Mouse (Mus musculus) hindbrain, postnatal 0 days (tissue): ENCODE measurements around the gene Wwox. TPM values are rescaled to one million over a fixed set of nuclear protein-coding genes. Genes with fewer than 3 reads are reported as not detected.

Experiments used
- ATAC-seq: fragments of 200-750 bp; cut with Nextera tagmentation; 2 replicates; pipeline ENCODE4 v1.8.0; 2017; ENCODE audit warnings: mild to moderate bottlenecking, moderate TSS enrichment, moderate library complexity
- DNase-seq: peaks from one replicate; pipeline ENCODE4 v3.0.0-alpha.2; 2015; ENCODE audit warnings: low spot score
- H3K27ac ChIP-seq: fragments of 300-500 bp; sonication (generic); 2 replicates; pipeline ENCODE4 v1.5.1; 2014; ENCODE audit warnings: mild to moderate bottlenecking
- H3K27me3 ChIP-seq: fragments of 300-500 bp; sonication (generic); 2 replicates; pipeline ENCODE4 v1.6.1; 2014; ENCODE audit warnings: low read length, mixed read lengths; ENCODE audit not compliant: insufficient read depth
- H3K36me3 ChIP-seq: fragments of 300-500 bp; sonication (generic); 2 replicates; pipeline ENCODE4 v1.6.1; 2014; ENCODE audit warnings: low read length, mixed read lengths; ENCODE audit not compliant: insufficient read depth
- H3K4me1 ChIP-seq: fragments of 300-500 bp; sonication (generic); 2 replicates; pipeline ENCODE4 v1.6.1; 2014; ENCODE audit warnings: antibody characterized with exemption, low read length, mixed read lengths; ENCODE audit not compliant: insufficient read depth
- H3K4me2 ChIP-seq: fragments of 300-500 bp; sonication (generic); 2 replicates; pipeline ENCODE4 v1.6.1; 2014; ENCODE audit warnings: low read depth, mild to moderate bottlenecking, low read length, moderate library complexity, mixed read lengths
- H3K4me3 ChIP-seq: fragments of 300-500 bp; sonication (generic); 2 replicates; pipeline ENCODE4 v1.5.1; 2014; ENCODE audit warnings: low read length
- H3K9ac ChIP-seq: fragments of 300-500 bp; sonication (generic); replicated peaks from 2 replicates; pipeline ENCODE4 v1.6.1; 2014; ENCODE audit warnings: mild to moderate bottlenecking, low read length, moderate library complexity, mixed read lengths
- H3K9me3 ChIP-seq: fragments of 300-500 bp; sonication (generic); 2 replicates; pipeline ENCODE4 v1.6.1; 2016; ENCODE audit warnings: low read length, mixed read lengths
- CTCF ChIP-seq: IDR thresholded peaks from 2 replicates; pipeline ENCODE4 v1.5.1; 2016; ENCODE audit warnings: antibody characterized with exemption, control low read depth, low read depth
- WGBS: fragments of 180-500 bp; shearing (Covaris S2); extraction: QIAGEN DNeasy Blood & Tissue Kit; methylation state at CpG from one replicate; pipeline ENCODE4 v1.1.7; 2014; 5-methylcytosine and 5-hydroxymethylcytosine counted together
- polyA plus RNA-seq: library from polyadenylated mRNA; unstranded; fragments of >200 nt; fragmentation: Nextera tagmentation; extraction: Ambion mirVana; gene quantifications from 2 replicates; pipeline ENCODE4 v1.2.1, GENCODE M21; 2015
- total RNA-seq: library from RNA; depleted of rRNA; stranded (reverse); fragments of >200 nt; gene quantifications from 2 replicates; pipeline ENCODE4 v1.2.3, GENCODE M21; 2014

Gene Wwox
- total and polyA plus RNA-seq, 2 experiments from 2014 or later = 17.1 to 19.8 TPM

- Histone ChIP-seq H3K27me3 (no peaks in the 10 kb centered on the region), H3K9me3 (no peaks in the 10 kb centered on the region), H3K4me2 (no peak overlapping the region), H3K4me3 (no peak overlapping the region), H3K27ac (no peak overlapping the region), H3K4me1 (no peaks in the 10 kb centered on the region), H3K9ac (no peak overlapping the region), H3K36me3 (no peaks in the 10 kb centered on the region)
- DNase-seq (no peak), ATAC-seq (no peak)
- WGBS = 100% methylated on average over 2 of the region's 2 CpGs
- no peak for TF ChIP-seq CTCF
Observed at GRCm38 (mm10) chr8:115193767-115194166, 754.3 kb downstream of the Wwox start.

GRCm38 (mm10) chr8:115195334-115195733, 755.9 kb downstream of the Wwox start:
- H3K4me1 ChIP-seq = 0 out of 2 replicates have a peak, but pooled peaks cover 4% of the 10 kb centered on the region
- H3K36me3 ChIP-seq = no peaks in the 10 kb centered on the region
- no peak for TF ChIP-seq CTCF
- WGBS = 89% methylated on average over 10 of the region's 10 CpGs
- H3K27me3 ChIP-seq = peaks cover 5% of the 10 kb centered on the region; the same call in 1 of the 2 replicates
- no peak overlapping the region for H3K4me3 ChIP-seq
- ATAC-seq = no peak
- H3K9ac ChIP-seq = no peak overlapping the region
- H3K27ac ChIP-seq = no peak overlapping the region
- DNase-seq = no peak
- H3K9me3 ChIP-seq = no peaks in the 10 kb centered on the region
- no peak overlapping the region for H3K4me2 ChIP-seq

DNA sequence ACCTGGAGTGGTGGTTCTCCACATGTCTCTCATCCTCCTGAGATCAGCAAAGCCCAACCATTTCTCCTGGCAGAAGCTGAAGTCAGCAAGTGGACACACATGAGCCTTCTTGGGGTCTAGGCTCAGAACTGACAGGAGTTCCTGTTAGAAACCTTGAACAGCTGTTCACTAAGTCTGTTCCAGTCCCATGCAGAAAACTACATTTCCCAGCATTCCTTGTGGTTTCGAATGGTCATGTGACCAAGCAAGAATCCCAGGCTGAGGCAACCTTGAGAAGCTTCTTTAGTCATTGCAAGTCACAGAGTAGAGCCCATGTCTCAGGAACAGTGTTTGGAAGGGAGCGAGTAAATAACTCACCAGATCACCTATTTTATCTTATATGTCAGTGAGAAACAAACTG, 757.4 kb downstream of the Wwox start:
- Histone ChIP-seq H3K9me3 (no peaks in the 10 kb centered on the region), H3K9ac (no peak overlapping the region), H3K4me2 (no peak overlapping the region), H3K4me3 (no peak overlapping the region), H3K4me1 (0 out of 2 replicates have a peak, but pooled peaks cover 4% of the 10 kb centered on the region), H3K27ac (no peak overlapping the region), H3K27me3 (peaks cover 7% of the 10 kb centered on the region; the same call in 1 of the 2 replicates), H3K36me3 (no peaks in the 10 kb centered on the region)
- peak; percentile 65 for DNase-seq
- WGBS = 68% methylated on average over 2 of the region's 2 CpGs
- ATAC-seq = no peak
- no peak for TF ChIP-seq CTCF

DNA sequence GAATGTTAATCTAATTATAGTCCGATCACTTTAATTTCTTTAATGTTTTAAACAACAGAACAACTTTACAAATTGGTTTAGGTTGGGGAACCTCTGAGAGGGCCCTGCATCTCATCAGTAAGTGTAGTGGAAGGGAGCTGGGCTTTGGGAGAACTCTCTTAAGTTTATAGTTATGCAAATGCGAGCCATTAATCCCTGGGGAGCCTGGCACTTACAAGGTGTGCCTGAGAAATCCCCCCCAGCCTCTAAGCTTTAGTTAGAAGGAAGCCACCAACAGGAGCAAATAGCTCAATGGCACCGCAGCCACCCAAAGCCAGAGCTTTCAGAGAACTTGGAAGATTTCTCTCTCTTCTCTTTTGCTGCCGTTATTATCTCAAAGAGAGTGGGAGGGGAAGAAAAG, 759.7 kb downstream of the Wwox start:
- Histone ChIP-seq H3K27ac (no peak overlapping the region), H3K4me3 (no peak overlapping the region), H3K4me1 (0 out of 2 replicates have a peak, but pooled peaks cover 4% of the 10 kb centered on the region), H3K4me2 (no peak overlapping the region), H3K9ac (no peak overlapping the region), H3K27me3 (peaks cover 7% of the 10 kb centered on the region; the same call in 1 of the 2 replicates), H3K9me3 (no peaks in the 10 kb centered on the region), H3K36me3 (no peaks in the 10 kb centered on the region)
- no peak for DNase-seq
- 18% methylated on average over 4 of the region's 4 CpGs for WGBS
- TF ChIP-seq CTCF = no peak
- no peak for ATAC-seq

DNA sequence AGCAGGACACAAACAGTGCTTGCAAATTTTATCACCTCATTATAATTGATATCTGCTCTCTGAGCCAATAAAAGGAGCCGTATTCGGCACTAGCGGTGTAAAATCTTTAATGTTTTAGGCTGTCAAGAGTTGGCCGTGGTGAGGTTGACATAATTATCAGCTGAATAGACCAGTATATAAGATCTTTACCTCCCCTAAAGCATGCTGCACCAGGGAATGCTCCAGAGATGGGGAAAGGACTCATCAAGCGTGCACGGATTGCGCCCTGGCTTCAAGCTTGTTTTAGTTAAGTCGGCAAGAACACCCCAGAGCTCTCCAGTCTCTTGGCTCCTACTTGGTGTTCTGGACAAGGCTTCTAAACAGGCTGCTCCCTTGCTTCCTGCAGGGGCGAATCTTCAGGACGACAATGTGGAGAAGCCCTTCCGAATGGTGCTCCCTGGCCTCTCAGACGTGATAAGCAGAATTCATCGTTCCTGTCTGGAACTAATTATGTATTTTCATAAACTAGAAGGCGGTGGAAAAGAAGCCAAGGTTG, 760.2 kb downstream of the Wwox start:
- DNase-seq (no peak), ATAC-seq (no peak)
- Histone ChIP-seq H3K4me2 (no peak overlapping the region), H3K27me3 (peaks cover 7% of the 10 kb centered on the region; the same call in 1 of the 2 replicates), H3K27ac (no peak overlapping the region), H3K4me1 (0 out of 2 replicates have a peak, but pooled peaks cover 4% of the 10 kb centered on the region), H3K9me3 (no peaks in the 10 kb centered on the region), H3K9ac (no peak overlapping the region), H3K36me3 (no peaks in the 10 kb centered on the region), H3K4me3 (no peak overlapping the region)
- no peak for TF ChIP-seq CTCF
- WGBS = 22% methylated on average over 14 of the region's 14 CpGs

DNA sequence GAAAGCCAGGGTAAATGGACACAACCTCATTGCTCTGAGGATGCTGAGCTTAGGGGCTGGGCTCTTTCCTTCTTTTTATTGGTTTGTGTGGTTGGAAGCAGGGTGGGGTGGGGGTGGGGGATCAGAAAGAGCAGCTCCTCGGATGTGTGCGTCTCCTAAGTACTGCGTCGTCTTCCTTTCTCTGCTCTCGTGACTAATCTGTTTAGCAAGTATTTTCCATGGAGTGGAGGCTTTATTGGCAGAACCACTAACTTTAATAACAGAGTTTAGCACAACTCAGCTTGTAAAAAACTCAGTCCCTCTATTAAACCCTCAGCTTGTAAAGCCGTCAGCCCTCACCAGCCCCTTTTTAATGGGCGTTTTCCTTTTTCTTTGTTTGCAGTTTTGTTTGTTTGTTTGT, 762.3 kb downstream of the Wwox start:
- Histone ChIP-seq H3K4me3 (no peak overlapping the region), H3K4me2 (no peak overlapping the region), H3K4me1 (0 out of 2 replicates have a peak, but pooled peaks cover 4% of the 10 kb centered on the region), H3K9ac (no peak overlapping the region), H3K27ac (no peak overlapping the region), H3K27me3 (peaks cover 7% of the 10 kb centered on the region; the same call in 1 of the 2 replicates), H3K9me3 (no peaks in the 10 kb centered on the region), H3K36me3 (no peaks in the 10 kb centered on the region)
- no peak for DNase-seq
- no peak for TF ChIP-seq CTCF
- no peak for ATAC-seq
- WGBS = 56% methylated on average over 7 of the region's 7 CpGs

GRCm38 (mm10) chr8:115207480-115207879, 768.0 kb downstream of the Wwox start:
- no peaks in the 10 kb centered on the region for H3K9me3 ChIP-seq
- no peak overlapping the region for H3K9ac ChIP-seq
- H3K27me3 ChIP-seq = peaks cover 4% of the 10 kb centered on the region; the same call in 1 of the 2 replicates
- no peak overlapping the region for H3K27ac ChIP-seq
- no peaks in the 10 kb centered on the region for H3K4me1 ChIP-seq
- no peak overlapping the region for H3K4me2 ChIP-seq
- H3K36me3 ChIP-seq = no peaks in the 10 kb centered on the region
- no peak for ATAC-seq
- no peak overlapping the region for H3K4me3 ChIP-seq
- DNase-seq = no peak
- no peak for TF ChIP-seq CTCF
- WGBS = 88% methylated on average over 11 of the region's 11 CpGs
